Mouse (Mus musculus): ENCODE results near the gene Igf2r. TPM values are rescaled to one million over a fixed set of nuclear protein-coding genes. Genes with fewer than 3 reads are reported as not detected.

The Igf2r gene
- 5.8 and 7.3 TPM in 2 replicates for total RNA-seq (2017)

GRCm38 (mm10) chr17:12769380-12769921 is at the start of gene Igf2r:
Gene Igf2r (minus strand): TSS chr17:12769664.
- peak; percentile 57 for ATAC-seq (replicated peaks; ENCODE audit: low read depth, poor library complexity, severe bottlenecking)

DNA sequence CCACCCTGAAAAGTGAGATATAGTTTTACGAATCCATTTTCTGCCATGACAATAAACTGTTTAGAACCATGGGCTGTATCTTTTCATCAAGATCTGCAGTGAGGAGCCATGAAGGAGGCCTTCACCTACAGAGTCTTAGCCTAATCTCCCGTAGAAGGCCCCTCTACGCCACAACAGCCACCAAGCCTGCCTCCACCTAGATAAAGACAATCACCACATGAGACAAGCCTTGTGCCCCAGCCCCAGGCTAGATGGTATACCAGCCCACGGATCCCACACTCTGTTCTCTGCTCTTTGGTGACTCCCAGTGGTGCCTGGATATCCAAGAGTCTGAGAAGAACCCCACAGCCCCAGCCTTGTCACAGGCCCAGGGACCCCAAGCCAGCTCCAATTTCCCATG is 46.4 kb upstream of the Igf2r start:
- ATAC-seq (replicated peaks; ENCODE audit: low read depth, poor library complexity, severe bottlenecking), result peak; percentile 72

- no peak for ATAC-seq (replicated peaks; ENCODE audit: low read depth, poor library complexity, severe bottlenecking)
Measured at GRCm38 (mm10) chr17:12814502-12814901, 45.0 kb upstream of the Igf2r start.

- ATAC-seq (replicated peaks; ENCODE audit: low read depth, poor library complexity, severe bottlenecking), result no peak
Measured at GRCm38 (mm10) chr17:12810973-12811303, 41.5 kb upstream of the Igf2r start.

GRCm38 (mm10) chr17:12810103-12810972 is 40.9 kb upstream of the Igf2r start:
- ATAC-seq (replicated peaks; ENCODE audit: low read depth, poor library complexity, severe bottlenecking), result peak; percentile 95

GRCm38 (mm10) chr17:12808851-12809250 is 39.4 kb upstream of the Igf2r start:
- no peak for ATAC-seq (replicated peaks; ENCODE audit: low read depth, poor library complexity, severe bottlenecking)

- ATAC-seq (replicated peaks; ENCODE audit: low read depth, poor library complexity, severe bottlenecking), result no peak
Measured at GRCm38 (mm10) chr17:12804584-12805445, 35.4 kb upstream of the Igf2r start.

DNA sequence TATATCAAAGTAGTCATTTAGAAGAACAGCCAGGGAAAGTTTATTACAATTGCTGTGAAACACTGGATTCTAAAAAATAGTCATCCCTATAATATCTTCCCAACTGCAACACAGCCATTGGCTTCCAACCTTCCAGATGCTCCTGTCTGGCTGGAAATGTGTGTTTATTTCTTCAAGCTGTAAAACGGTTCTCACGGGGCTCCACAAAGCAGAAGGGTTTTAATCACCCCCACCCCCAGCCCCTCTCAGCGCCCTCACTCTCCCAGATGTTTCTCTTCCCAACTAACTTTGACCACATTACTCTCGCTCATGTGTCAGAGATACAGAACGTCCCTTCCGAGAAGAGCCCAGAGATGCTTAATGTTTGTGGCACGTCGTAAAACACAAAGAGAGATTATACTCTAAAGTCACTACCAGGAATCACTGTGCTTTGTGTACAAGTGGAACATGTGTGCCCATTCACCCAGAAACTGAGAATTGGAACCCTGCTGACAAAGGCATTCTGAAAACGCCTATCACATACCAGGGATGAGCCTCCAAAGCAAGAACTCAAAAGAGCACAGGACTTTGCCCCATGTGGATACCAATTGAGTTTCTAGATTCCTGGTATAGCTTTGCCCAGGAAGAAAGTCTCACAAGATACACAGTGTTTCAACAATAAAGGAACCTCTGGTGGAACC is 32.5 kb upstream of the Igf2r start:
- no peak for ATAC-seq (replicated peaks; ENCODE audit: low read depth, poor library complexity, severe bottlenecking)

DNA sequence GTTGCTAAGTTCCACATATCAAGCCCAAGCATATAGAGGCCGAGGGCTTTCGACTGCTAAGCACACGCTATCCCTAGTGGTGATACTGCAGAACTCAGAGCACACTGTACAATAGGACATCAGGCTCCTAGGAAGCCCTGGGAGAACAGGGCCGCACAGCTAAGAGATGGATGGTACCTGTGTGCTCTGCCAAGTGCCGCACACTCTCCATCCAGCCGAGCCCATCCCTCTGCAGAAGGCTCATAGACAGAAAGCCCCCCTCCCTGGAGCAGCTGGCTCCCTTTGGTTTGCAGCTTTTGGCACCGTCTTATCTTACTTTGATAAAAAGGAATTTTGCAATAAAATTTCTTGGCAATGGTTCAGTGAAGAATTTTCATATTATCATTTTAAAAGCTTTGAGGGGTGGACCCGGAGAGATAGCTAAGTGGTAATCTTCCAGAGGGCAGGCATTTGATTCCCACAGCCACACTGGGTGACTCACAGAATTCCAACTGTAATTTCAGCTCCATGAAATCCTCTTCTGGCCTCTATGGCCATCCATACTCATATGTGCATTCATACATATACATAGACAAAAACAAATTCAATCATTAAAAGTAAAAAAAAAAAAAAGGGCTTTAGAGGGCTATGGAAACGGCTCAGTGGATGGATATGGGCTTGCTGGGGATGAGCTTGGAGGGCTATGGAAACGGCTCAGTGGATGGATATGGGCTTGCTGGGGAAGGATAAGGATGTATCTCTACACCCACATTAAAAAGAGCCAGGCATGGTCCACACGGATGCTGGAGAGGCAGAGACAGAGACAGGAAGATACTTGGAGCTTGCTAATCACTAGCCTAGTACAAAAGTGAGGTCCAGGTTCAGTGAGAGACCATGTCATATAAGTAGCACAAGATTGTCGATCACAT is 30.2 kb upstream of the Igf2r start:
- ATAC-seq (replicated peaks; ENCODE audit: low read depth, poor library complexity, severe bottlenecking), result 0 out of 2 replicates have a peak, but pooled peaks have one; percentile 39

DNA sequence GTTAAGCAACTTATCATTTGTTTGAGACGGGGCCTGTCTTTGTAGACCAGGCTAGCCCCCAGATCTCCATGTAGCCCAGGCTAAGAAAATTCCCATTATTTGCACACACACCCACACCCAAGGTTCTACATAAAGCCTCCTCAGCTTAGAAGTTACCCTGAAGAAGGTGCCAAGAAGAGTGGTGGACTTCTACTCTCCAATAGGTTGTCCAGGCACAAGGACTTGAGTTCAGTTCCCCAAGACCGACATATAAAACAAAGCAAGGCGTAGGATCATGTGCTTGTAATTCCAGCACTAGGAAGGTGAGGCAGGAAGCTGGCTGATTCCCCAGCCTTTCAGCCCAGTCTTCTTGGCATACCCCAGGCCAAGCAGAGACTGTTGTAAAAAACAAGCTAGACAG is 29.1 kb upstream of the Igf2r start:
- no peak for ATAC-seq (replicated peaks; ENCODE audit: low read depth, poor library complexity, severe bottlenecking)

DNA sequence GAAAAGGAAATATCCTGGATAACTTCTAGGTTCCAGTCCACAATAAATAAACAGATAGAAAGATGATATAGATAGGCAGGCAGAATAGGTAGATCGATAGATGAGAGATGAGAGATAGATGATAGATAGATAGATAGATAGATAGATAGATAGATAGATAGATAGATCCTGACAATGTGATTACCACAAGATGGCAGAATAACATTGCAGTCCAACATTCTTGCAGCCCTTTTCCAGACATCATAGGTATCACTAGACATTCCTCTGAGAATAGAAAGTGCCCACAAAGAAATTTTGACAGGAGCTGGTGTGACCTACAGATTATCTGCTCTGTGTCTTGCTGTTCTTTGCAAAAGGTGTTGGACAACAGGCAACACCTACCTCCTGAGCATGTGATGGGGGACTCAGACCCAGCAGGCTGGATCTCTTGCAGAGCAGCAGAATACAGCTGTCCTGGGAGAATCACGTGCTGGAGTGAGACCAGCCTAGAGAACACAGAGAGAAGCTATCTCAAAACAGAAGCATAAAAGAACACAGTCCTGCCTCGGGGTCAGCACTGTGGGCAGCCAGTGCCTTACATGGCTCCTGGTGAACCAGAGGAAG is 28.1 kb upstream of the Igf2r start:
- ATAC-seq (replicated peaks; ENCODE audit: low read depth, poor library complexity, severe bottlenecking), result no peak

DNA sequence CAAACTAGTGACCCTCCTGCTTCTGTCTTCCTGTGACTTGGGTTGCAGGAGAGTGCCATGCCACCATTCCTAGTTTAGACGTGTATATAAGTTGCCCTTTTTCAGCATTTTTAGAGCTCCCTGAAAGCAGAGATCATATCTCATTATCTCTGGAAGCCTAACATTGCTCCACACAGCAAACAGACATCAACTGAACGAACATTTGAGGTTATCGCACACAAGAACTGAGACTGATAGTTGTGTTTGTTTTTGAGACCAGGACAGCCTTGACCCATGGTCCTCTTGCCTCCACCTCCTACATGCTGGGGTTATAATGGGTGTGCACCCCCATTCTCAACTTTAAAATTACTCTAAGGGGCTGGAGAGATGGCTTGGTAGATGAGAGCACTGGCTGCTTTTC is 27.2 kb upstream of the Igf2r start:
- ATAC-seq (replicated peaks; ENCODE audit: low read depth, poor library complexity, severe bottlenecking), result no peak

GRCm38 (mm10) chr17:12793660-12794406 is 24.4 kb upstream of the Igf2r start:
- ATAC-seq (replicated peaks; ENCODE audit: low read depth, poor library complexity, severe bottlenecking), result peak; percentile 90

DNA sequence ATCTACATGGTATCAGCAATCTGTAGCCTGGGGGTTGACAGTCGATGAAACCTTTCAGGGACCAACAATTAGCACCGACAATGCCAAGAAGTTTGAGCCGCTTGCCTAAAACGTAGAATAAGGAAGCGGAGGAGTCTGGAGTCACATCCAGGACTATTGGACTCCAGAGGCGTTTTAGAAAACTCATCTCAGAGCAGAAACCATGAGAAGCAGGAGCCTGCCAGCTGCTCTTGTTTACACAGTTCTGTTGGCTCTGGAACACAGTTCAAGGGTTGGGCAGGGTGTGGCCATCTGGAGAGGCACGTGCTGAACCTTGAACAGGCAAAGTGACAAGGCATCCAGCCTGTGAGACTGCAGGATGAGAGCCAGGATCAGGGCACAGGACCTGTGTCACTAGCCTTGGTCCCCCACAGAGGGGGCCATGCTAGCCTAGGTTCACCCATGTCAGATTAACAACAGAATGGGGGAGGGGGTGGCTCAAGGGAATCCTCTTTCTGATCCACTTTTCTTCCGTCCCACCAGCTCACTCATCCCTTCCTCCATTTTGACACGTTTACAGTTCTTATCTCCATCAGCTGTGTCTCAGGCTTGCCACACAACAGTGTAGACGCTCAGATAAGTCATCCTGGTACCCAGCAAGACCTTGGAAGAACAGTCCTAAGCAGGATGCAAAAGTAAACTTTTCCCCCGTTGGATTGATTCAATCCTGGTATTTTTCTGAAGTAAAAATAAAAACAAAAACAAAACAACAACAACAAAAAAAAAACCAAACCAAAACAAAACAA is 23.1 kb upstream of the Igf2r start:
- ATAC-seq (replicated peaks; ENCODE audit: low read depth, poor library complexity, severe bottlenecking), result no peak

DNA sequence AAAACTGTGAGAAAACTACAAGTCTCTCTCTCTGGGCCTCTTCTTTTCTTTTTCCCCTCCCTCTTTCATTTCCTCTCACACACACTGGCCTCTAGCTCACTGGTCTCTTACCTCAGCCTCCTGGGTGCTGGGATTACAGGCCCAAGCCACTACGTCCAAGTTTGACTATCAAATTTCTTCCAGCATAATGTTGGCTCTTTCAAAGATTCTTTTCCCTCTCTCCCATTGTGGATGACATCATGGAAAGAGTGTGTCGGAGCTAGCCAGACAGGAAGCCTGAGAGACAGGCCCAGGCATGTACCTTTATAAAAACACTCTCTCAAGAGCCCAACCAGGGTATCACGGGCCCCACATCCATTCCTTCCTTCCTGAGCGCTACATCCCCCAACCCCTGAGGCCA is 22.0 kb upstream of the Igf2r start:
- ATAC-seq (replicated peaks; ENCODE audit: low read depth, poor library complexity, severe bottlenecking), result no peak

DNA sequence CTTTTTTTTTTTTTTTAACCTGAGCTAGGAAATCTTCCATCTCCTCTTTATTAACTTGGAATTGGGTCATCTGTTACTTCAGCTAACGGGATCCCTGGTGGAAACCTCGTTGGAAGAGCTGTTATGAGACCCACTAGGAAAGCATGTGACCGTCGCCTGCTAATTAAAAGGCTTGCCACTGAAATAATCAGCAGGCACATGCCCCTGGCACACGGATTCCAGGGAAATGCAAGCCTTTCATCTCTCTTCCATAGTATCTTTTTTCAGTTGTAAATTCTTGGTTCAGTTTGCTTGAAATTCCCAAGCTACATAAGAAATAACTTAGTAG is 21.6 kb upstream of the Igf2r start:
- ATAC-seq (replicated peaks; ENCODE audit: low read depth, poor library complexity, severe bottlenecking), result no peak

- ATAC-seq (replicated peaks; ENCODE audit: low read depth, poor library complexity, severe bottlenecking), result no peak
Measured at GRCm38 (mm10) chr17:12790353-12791078, 21.1 kb upstream of the Igf2r start.

All from common myeloid progenitor, adult 5-6 weeks (primary cell).